Mouse (Mus musculus): ENCODE measurements around the gene Atp2b1.

DNA sequence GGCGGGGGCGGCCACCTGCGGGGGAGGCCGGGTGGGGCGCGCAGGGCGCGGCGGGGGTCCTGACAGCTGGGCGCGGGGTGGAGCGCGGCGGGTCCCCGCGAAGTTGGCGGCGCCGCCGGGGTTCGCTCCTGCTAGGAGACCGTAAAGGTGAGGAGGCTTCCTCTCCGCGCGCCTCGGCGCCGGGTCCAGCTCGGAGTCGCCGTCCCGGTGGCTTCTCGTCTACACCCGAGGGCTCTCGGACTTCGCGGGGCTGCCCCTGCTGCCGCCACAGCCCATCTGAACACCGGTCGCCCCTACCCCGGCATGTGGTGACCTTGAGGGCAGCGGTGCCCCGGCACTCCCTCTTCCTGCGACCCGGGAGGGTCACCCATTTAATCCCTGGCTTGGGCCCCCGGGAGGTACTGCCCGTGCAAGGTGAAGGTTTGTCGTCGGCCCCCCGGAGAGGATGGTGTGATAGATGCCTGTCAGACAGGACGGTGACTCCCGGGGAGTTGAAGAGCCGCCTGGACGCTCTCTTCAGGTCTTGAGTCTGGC lies 1.3 kb downstream of the Atp2b1 start:
- TF ChIP-seq CTCF (IDR thresholded peaks at IDR 0.05; ENCODE audit: extremely low read depth, insufficient read depth, insufficient read length, insufficient replicate concordance) (no peak), POLR2A (IDR thresholded peaks at IDR 0.05; ENCODE audit: low read depth, low read length) (no peak)

Measured in spleen, adult 2 months (tissue).